ENCODE assay signal across 11 mouse cellular contexts in the genomic region with DNA sequence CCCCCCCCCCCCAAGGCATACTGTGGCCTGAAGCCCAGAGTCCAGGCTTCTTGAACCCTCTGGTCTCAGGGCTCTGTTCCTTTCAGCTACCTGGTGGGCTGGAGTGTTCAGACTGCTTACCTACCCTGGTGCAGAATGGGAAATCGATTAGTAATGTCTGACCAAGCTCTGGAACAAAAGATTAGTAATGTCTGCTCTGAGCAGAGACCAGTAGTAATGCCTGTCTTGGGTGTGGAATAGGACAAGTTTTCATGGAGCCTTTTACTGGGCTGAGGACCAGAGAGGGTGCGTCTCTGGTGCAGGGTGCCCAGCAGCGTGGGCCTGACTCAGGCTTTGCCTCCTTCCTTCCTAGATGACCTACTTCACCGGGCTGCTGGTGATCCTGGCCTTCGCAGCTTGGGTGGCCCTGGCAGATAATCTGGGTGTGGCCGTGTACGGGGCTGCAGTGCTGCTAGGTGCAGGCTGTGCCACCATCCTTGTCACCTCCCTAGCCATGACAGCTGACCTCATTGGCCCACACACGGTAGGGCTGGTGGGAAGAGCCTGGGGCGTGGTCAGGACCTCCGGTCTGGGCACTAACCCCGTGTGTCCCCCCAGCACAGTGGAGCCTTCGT. TPM values are rescaled to one million over a fixed set of nuclear protein-coding genes. Genes with fewer than 3 reads are reported as not detected.
DNase-seq lines count a peak whose midpoint lies in the region; ATAC-seq and TF ChIP-seq lines count a peak whose summit lies in the region.
"Had no signal": no experiment of that assay in that cellular context is flagged by ENCODE, and none has a peak within 500 bp of the region (broad histone marks: within the 10 kb centered on the region; RNA-seq: fewer than 3 reads in every experiment).

No protein-coding gene starts in this region.

- H3K9ac ChIP-seq in heart, embryonic 13.5 days = peak overlapping the region; percentile 83
- peak overlapping the region; percentile 99 for H3K9ac ChIP-seq in liver, embryonic 13.5 days

- no peak for ATAC-seq in heart, embryonic 13.5 days (ENCODE audit: extremely low read depth, insufficient number of reproducible peaks, low FRiP score, low TSS enrichment)
- ATAC-seq in liver, embryonic 13.5 days (ENCODE audit: low read depth) = peak; percentile 88

- peak overlapping the region; percentile 52; the same call in 1 of the 2 replicates for H3K4me3 ChIP-seq in heart, embryonic 13.5 days
- no peak overlapping the region for H3K4me3 ChIP-seq in bone marrow macrophage, adult 2 months (ENCODE audit: insufficient read depth, low read length)
- peak overlapping the region; percentile 29 for H3K4me3 ChIP-seq in liver, embryonic 13.5 days (replicated peaks)

- H3K9me3 ChIP-seq in heart, embryonic 13.5 days = no peaks in the 10 kb centered on the region
- H3K9me3 ChIP-seq in liver, embryonic 13.5 days (replicated peaks) = no peaks in the 10 kb centered on the region

- H3K4me1 ChIP-seq in heart, embryonic 13.5 days = peaks cover 97% of the 10 kb centered on the region
- peaks cover 30% of the 10 kb centered on the region for H3K4me1 ChIP-seq in bone marrow macrophage, adult 2 months (ENCODE audit: control insufficient read depth, insufficient read depth, low read length)
- peaks cover 96% of the 10 kb centered on the region for H3K4me1 ChIP-seq in liver, embryonic 13.5 days (replicated peaks)

- DNase-seq in heart, adult 18-20 months = no peak
- DNase-seq in 416B (ENCODE audit: low read depth) = peak; percentile 22
- DNase-seq in liver, embryonic 13.5 days = peak; percentile 87
- DNase-seq in frontal cortex, postnatal 25 days (ENCODE audit: low spot score in 2 of 2) = no peak
- no peak for DNase-seq in urinary bladder, adult 2 months (ENCODE audit: low spot score)
- DNase-seq in gastrocnemius, postnatal 36 days = no peak
- DNase-seq: gastrocnemius, postnatal 14 days; kidney, adult 8-10 months; thymus, postnatal 25 days had no signal

- TF ChIP-seq CTCF in bone marrow macrophage, adult 2 months (IDR thresholded peaks at IDR 0.05; ENCODE audit: low read depth, low read length) = no peak

- TF ChIP-seq POLR2A in bone marrow macrophage, adult 2 months (IDR thresholded peaks at IDR 0.05; ENCODE audit: borderline replicate concordance, low read depth, low read length) = no peak

- intact Hi-C loops in gastrocnemius, postnatal 36 days (cut with DNase I) = no loop called here

- peak overlapping the region; percentile 81 for H3K4me2 ChIP-seq in heart, embryonic 13.5 days
- H3K4me2 ChIP-seq in liver, embryonic 13.5 days = peak overlapping the region; percentile 95

- peaks cover 7% of the 10 kb centered on the region; the same call in 1 of the 2 replicates for H3K27me3 ChIP-seq in heart, embryonic 13.5 days (replicated peaks)
- H3K27me3 ChIP-seq in liver, embryonic 13.5 days = no peaks in the 10 kb centered on the region

- H3K27ac ChIP-seq in heart, embryonic 13.5 days (replicated peaks) = peak overlapping the region; percentile 96
- peak overlapping the region; percentile 5; the same call in 1 of the 2 replicates for H3K27ac ChIP-seq in bone marrow macrophage, adult 2 months (ENCODE audit: insufficient read depth, low read depth, low read length)
- peak overlapping the region; percentile 98 for H3K27ac ChIP-seq in liver, embryonic 13.5 days

- peaks cover 32% of the 10 kb centered on the region for H3K36me3 ChIP-seq in heart, embryonic 13.5 days
- H3K36me3 ChIP-seq in liver, embryonic 13.5 days = peaks cover 60% of the 10 kb centered on the region

- whole genome bisulfite sequencing in heart, embryonic 13.5 days = 30% methylated on average over 12 of the region's 12 CpGs
- WGBS in liver, embryonic 13.5 days (ENCODE audit: insufficient replicate concordance) = 22% methylated on average over 12 of the region's 12 CpGs

RNA-seq across cellular contexts. Expression of gene 4930404N11Rik, which starts 3.2 kb away (rescaled TPM):
- 0.98 and 1.1 TPM in 2 replicates for polyA plus RNA-seq in heart, embryonic 13.5 days (2015; fragmentation: Nextera tagmentation; extraction: Ambion mirVana)
- total RNA-seq in heart, adult 18-20 months (2021) = under 1 TPM; 0.45 to 0.51 TPM
- not detected in 2 replicates for polyA plus RNA-seq in bone marrow macrophage, adult 2 months (2012; ENCODE audit: insufficient read depth, insufficient read length, missing spikeins)
- 1.2 and 1.4 TPM in 2 replicates for polyA plus RNA-seq in liver, embryonic 13.5 days (2015; fragmentation: Nextera tagmentation; extraction: Ambion mirVana)
- 1.9 and 2.1 TPM in 2 replicates for polyA plus RNA-seq in urinary bladder, adult 2 months (2012; rRNA removed)
- under 1 TPM; 0.37 to 0.41 TPM for total RNA-seq in gastrocnemius, postnatal 36 days (2021)

RNA-seq across cellular contexts. Expression of gene Mfsd12, which starts 5.2 kb away (rescaled TPM):
- 10.7 and 11.1 TPM in 2 replicates for polyA plus RNA-seq in heart, embryonic 13.5 days (2015; fragmentation: Nextera tagmentation; extraction: Ambion mirVana)
- 10 to 100 TPM; 11.0 to 12.7 TPM for total RNA-seq in heart, adult 18-20 months (2021)
- polyA plus RNA-seq in bone marrow macrophage, adult 2 months (2012; ENCODE audit: insufficient read depth, insufficient read length, missing spikeins) = 80.9 and 86.2 TPM in 2 replicates
- 12.5 and 13.1 TPM in 2 replicates for polyA plus RNA-seq in liver, embryonic 13.5 days (2015; fragmentation: Nextera tagmentation; extraction: Ambion mirVana)
- 12.1 and 12.4 TPM in 2 replicates for polyA plus RNA-seq in urinary bladder, adult 2 months (2012; rRNA removed)
- 1 to 10 TPM; 2.2 to 2.6 TPM for total RNA-seq in gastrocnemius, postnatal 36 days (2021)

RNA-seq across cellular contexts. Expression of gene Hmg20b, which starts 12.2 kb away (rescaled TPM):
- polyA plus RNA-seq in heart, embryonic 13.5 days (2015; fragmentation: Nextera tagmentation; extraction: Ambion mirVana) = 81.9 and 90.9 TPM in 2 replicates
- 10 to 100 TPM; 57.1 to 62.2 TPM for total RNA-seq in heart, adult 18-20 months (2021)
- 52.2 and 53.3 TPM in 2 replicates for polyA plus RNA-seq in bone marrow macrophage, adult 2 months (2012; ENCODE audit: insufficient read depth, insufficient read length, missing spikeins)
- 27.1 and 30.3 TPM in 2 replicates for polyA plus RNA-seq in liver, embryonic 13.5 days (2015; fragmentation: Nextera tagmentation; extraction: Ambion mirVana)
- 82.9 and 91.7 TPM in 2 replicates for polyA plus RNA-seq in urinary bladder, adult 2 months (2012; rRNA removed)
- total RNA-seq in gastrocnemius, postnatal 36 days (2021) = 10 to 100 TPM; 19.7 to 20.9 TPM

RNA-seq across cellular contexts. Expression of gene Fzr1, which starts 15.9 kb away (rescaled TPM):
- 72.2 and 78.1 TPM in 2 replicates for polyA plus RNA-seq in heart, embryonic 13.5 days (2015; fragmentation: Nextera tagmentation; extraction: Ambion mirVana)
- 10 to 100 TPM; 27.6 to 35.6 TPM for total RNA-seq in heart, adult 18-20 months (2021)
- polyA plus RNA-seq in bone marrow macrophage, adult 2 months (2012; ENCODE audit: insufficient read depth, insufficient read length, missing spikeins) = 32.6 and 35.0 TPM in 2 replicates
- polyA plus RNA-seq in liver, embryonic 13.5 days (2015; fragmentation: Nextera tagmentation; extraction: Ambion mirVana) = 89.5 and 94.1 TPM in 2 replicates
- polyA plus RNA-seq in urinary bladder, adult 2 months (2012; rRNA removed) = 34.1 and 34.4 TPM in 2 replicates
- total RNA-seq in gastrocnemius, postnatal 36 days (2021) = 10 to 100 TPM; 14.2 to 15.9 TPM

RNA-seq across cellular contexts. Expression of gene Gipc3, which starts 19.4 kb away (rescaled TPM):
- polyA plus RNA-seq in heart, embryonic 13.5 days (2015; fragmentation: Nextera tagmentation; extraction: Ambion mirVana) = 0.06 TPM in 1 of 2 replicates, not detected in the other
- 1 to 10 TPM; 3.4 to 4.7 TPM for total RNA-seq in heart, adult 18-20 months (2021)
- polyA plus RNA-seq in bone marrow macrophage, adult 2 months (2012; ENCODE audit: insufficient read depth, insufficient read length, missing spikeins) = not detected in 2 replicates
- not detected in 2 replicates for polyA plus RNA-seq in liver, embryonic 13.5 days (2015; fragmentation: Nextera tagmentation; extraction: Ambion mirVana)
- 3.2 and 6.5 TPM in 2 replicates for polyA plus RNA-seq in urinary bladder, adult 2 months (2012; rRNA removed)
- 1 to 10 TPM; 1.1 to 1.3 TPM for total RNA-seq in gastrocnemius, postnatal 36 days (2021)

Comparison
In these comparisons a context has a peak if more than half of its experiments do, and no peak if none do; other contexts are left out.
1. H3K27ac ChIP-seq: peak in every context shown above with its lines; median percentile 98 in liver, embryonic 13.5 days; 96 in heart, embryonic 13.5 days; 5 in bone marrow macrophage, adult 2 months.
2. DNase-seq: peak in 416B (single experiment) and liver, embryonic 13.5 days (single experiment); none in heart, adult 18-20 months (0 of 2), frontal cortex, postnatal 25 days (0 of 2), urinary bladder, adult 2 months (single experiment) and gastrocnemius, postnatal 36 days (0 of 2).